Mouse (Mus musculus) forebrain, embryonic 14.5 days (tissue): ENCODE results near the gene Lypd3. TPM values are rescaled to one million over a fixed set of nuclear protein-coding genes. Genes with fewer than 3 reads are reported as not detected.

Experiments used
- ATAC-seq: fragments of 200-750 bp; cut with Nextera tagmentation; 2 replicates; pipeline ENCODE4 v1.8.0; 2017; ENCODE audit warnings: mild to moderate bottlenecking, moderate library complexity
- DNase-seq: peaks from one replicate; pipeline ENCODE4 v3.0.0-alpha.2; 2015; ENCODE audit warnings: low spot score
- H3K27ac ChIP-seq: fragments of 300-500 bp; sonication (generic); 2 replicates; pipeline ENCODE4 v1.5.1; 2014; ENCODE audit warnings: low read depth, mild to moderate bottlenecking, control low read depth, low read length, moderate library complexity
- H3K27me3 ChIP-seq: fragments of 300-500 bp; sonication (generic); replicated peaks from 2 replicates; pipeline ENCODE4 v1.6.1; 2014; ENCODE audit warnings: low read length, control low read depth, mixed read lengths; ENCODE audit not compliant: control insufficient read depth, insufficient read depth
- H3K36me3 ChIP-seq: fragments of 300-500 bp; sonication (generic); 2 replicates; pipeline ENCODE4 v1.6.1; 2014; ENCODE audit warnings: low read length, control low read depth; ENCODE audit not compliant: control insufficient read depth, insufficient read depth
- H3K4me1 ChIP-seq: fragments of 300-500 bp; sonication (generic); 2 replicates; pipeline ENCODE4 v1.6.1; 2014; ENCODE audit warnings: antibody characterized with exemption, low read length, control low read depth; ENCODE audit not compliant: control insufficient read depth, insufficient read depth
- H3K4me2 ChIP-seq: fragments of 300-500 bp; sonication (generic); 2 replicates; pipeline ENCODE4 v1.6.1; 2014; ENCODE audit warnings: mild to moderate bottlenecking, control low read depth, low read length
- H3K4me3 ChIP-seq: fragments of 300-500 bp; sonication (generic); 2 replicates; pipeline ENCODE4 v1.5.1; 2014; ENCODE audit warnings: low read depth, low read length, control low read depth
- H3K9ac ChIP-seq: fragments of 300-500 bp; sonication (generic); 2 replicates; pipeline ENCODE4 v1.6.1; 2014; ENCODE audit warnings: mild to moderate bottlenecking, low read length, control low read depth, moderate library complexity
- H3K9me3 ChIP-seq: fragments of 300-500 bp; sonication (generic); replicated peaks from 2 replicates; pipeline ENCODE4 v1.6.1; 2016; ENCODE audit warnings: low read length, control low read depth, mixed read lengths; ENCODE audit not compliant: control insufficient read depth
- WGBS: fragments of 180-500 bp; shearing (Covaris S2); extraction: QIAGEN DNeasy Blood & Tissue Kit; methylation state at CpG from one replicate; pipeline ENCODE4 v1.1.7; 2014; 5-methylcytosine and 5-hydroxymethylcytosine counted together
- polyA plus RNA-seq: library from polyadenylated mRNA; unstranded; fragments of >200 nt; fragmentation: Nextera tagmentation; extraction: Ambion mirVana; gene quantifications from 2 replicates; pipeline ENCODE4 v1.2.1, GENCODE M21; 2014

Gene Lypd3
- 0.20 and 0.21 TPM in 2 replicates for polyA plus RNA-seq

DNA sequence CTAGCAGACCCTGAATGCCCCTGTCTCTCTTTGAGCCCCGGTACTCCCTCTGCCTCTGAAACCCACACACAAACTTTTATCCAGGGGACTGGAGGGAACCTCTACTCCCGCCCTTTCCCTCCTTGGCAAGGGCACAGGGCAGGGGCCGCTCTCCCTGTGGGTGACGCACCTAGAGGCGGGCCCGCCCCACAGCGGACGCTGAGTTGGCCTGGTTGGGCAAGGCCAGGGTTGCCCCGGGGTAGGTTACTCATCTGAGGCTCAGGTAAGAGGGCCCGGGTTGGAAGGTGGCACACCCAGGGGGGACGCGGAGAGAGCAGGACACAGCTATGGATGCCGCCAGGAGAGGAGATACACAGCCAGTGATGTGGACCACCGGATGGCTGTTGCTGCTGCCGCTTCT, at the start of gene Lypd3:
Lypd3 (plus strand) TSS at position 287 of the 400 bp plus-strand sequence.
- peaks cover 43% of the 10 kb centered on the region for H3K27me3 ChIP-seq
- no peaks in the 10 kb centered on the region for H3K36me3 ChIP-seq
- H3K9me3 ChIP-seq = no peaks in the 10 kb centered on the region
- 13% methylated on average over 15 of the region's 15 CpGs for WGBS
- H3K27ac ChIP-seq = no peak within 1 kb of the TSS
- ATAC-seq (no peak), DNase-seq (no peak)
- peak within 1 kb of the TSS; percentile 70 for H3K4me2 ChIP-seq
- peak within 1 kb of the TSS; percentile 21; the same call in 1 of the 2 replicates for H3K9ac ChIP-seq
- peaks cover 8% of the 10 kb centered on the region for H3K4me1 ChIP-seq
- H3K4me3 ChIP-seq = peak within 1 kb of the TSS; percentile 16

DNA sequence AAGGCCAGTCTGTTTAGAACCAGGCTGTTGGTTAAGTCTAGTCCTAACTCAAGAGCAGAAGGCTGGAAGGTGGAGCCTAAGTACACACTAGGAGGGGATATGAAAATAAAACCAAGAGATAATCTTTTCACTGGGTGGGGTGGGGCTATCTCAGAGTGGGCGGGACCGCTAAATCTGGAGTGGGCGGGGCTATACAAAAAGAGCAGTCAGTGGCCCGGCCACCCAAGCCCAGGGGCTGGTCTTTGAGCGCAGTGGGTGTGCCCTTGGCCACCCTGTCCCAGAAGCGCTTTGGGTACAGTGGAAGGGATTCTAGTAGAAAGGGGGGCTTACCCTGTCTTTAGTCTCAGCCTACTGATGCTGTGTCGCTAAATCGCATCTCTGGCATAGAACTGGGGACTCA, 49.5 kb upstream of the Lypd3 start:
- DNase-seq = no peak

DNA sequence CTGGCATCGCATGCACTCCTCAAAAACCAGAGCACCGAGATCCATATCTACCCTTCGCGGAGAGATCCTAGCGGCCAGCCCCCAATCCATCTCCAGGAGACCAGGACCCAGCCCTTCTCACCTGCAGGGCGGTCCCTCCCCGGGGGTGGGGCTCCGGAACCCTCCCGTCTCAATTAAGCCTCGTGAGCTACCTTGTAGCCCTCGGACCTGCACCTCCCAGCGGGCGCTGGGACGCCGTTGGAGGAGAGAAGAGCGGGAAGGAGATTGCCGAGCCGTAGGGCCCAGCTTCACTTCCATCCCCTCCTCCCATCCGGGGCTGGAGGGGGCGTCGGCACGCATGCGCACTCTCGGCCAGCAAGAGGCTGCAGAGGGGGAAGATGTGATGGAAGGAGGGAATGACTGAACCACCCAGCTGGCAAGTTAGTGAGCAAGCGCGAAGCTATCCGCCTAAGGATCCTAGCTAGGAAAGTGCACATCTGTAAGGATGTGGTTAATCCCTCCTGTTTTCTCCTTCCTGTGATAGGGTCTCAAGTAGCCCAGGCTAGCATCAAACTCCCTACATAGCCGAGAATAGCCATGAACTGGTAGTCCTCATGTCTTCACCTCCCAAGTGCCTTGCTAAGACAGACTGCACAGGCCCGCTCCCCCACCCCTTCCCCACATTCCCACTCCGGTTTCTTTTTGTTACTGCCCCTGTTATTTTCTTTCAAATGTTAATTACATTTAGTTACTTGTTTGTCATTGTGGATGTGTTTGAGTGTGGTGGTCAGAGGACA, 48.8 kb upstream of the Lypd3 start, which contains the start of the genes Ethe1 and Zfp575:
Ethe1 (plus strand) TSS at position 214 of the 776 bp plus-strand sequence.
Zfp575 (minus strand) TSS at position 312 of the 776 bp plus-strand sequence.
- Histone ChIP-seq H3K4me3 (peak within 1 kb of the TSS; percentile 47), H3K9me3 (no peaks in the 10 kb centered on the region), H3K9ac (peak within 1 kb of the TSS; percentile 84), H3K4me1 (0 out of 2 replicates have a peak, but pooled peaks cover 5% of the 10 kb centered on the region), H3K27me3 (peaks cover 13% of the 10 kb centered on the region), H3K4me2 (peak within 1 kb of the TSS; percentile 75), H3K36me3 (no peaks in the 10 kb centered on the region), H3K27ac (peak within 1 kb of the TSS; percentile 29; the same call in 1 of the 2 replicates)
- WGBS = 6% methylated on average over 30 of the region's 30 CpGs
- ATAC-seq (peak; percentile 86), DNase-seq (peak; percentile 90)

More for the DNA sequence above, 49.5 kb upstream of the Lypd3 start:
- WGBS = 10% methylated on average over 8 of the region's 8 CpGs
- no peaks in the 10 kb centered on the region for H3K9me3 ChIP-seq
- peaks cover 13% of the 10 kb centered on the region for H3K27me3 ChIP-seq
- H3K4me2 ChIP-seq = peak overlapping the region; percentile 75
- no peak overlapping the region for H3K27ac ChIP-seq
- H3K4me1 ChIP-seq = 0 out of 2 replicates have a peak, but pooled peaks cover 5% of the 10 kb centered on the region
- no peaks in the 10 kb centered on the region for H3K36me3 ChIP-seq
- ATAC-seq = peak; percentile 44; the same call in 1 of the 2 replicates
- peak overlapping the region; percentile 84 for H3K9ac ChIP-seq
- peak overlapping the region; percentile 47 for H3K4me3 ChIP-seq

GRCm38 (mm10) chr7:24588336-24588735, 48.0 kb upstream of the Lypd3 start:
- ATAC-seq = no peak

DNA sequence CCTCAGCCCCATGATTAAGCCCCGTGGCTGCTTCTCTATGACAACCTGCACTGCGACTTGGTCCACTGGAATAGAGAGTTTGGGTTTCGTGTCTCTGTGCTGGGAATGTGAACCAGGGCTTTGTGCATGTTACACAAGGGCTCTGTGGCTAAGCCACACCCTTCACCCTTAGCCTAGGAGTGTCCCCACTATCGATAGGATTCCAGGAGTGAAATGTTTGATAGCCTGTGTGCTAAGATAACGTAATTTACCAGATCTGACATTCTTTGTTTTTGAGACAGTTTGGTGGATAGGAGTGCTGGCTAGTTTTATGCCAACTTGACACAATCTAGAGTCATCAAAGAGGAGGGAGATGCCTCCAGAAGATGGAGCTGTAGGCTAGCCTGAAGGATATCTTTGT, 44.6 kb upstream of the Lypd3 start:
- peaks cover under 1% of the 10 kb centered on the region; the same call in 1 of the 2 replicates for H3K27me3 ChIP-seq
- no peak overlapping the region for H3K4me2 ChIP-seq
- no peak for DNase-seq
- H3K27ac ChIP-seq = no peak overlapping the region
- no peaks in the 10 kb centered on the region for H3K9me3 ChIP-seq
- H3K36me3 ChIP-seq = no peaks in the 10 kb centered on the region
- no peak overlapping the region for H3K9ac ChIP-seq
- no peak overlapping the region for H3K4me3 ChIP-seq
- 74% methylated on average over 5 of the region's 5 CpGs for WGBS
- ATAC-seq = no peak
- peaks cover 12% of the 10 kb centered on the region; the same call in 1 of the 2 replicates for H3K4me1 ChIP-seq

More at GRCm38 (mm10) chr7:24588336-24588735, 48.0 kb upstream of the Lypd3 start:
- Histone ChIP-seq H3K4me2 (no peak overlapping the region), H3K36me3 (no peaks in the 10 kb centered on the region), H3K9me3 (no peaks in the 10 kb centered on the region), H3K9ac (no peak overlapping the region), H3K4me1 (peaks cover 7% of the 10 kb centered on the region; the same call in 1 of the 2 replicates), H3K4me3 (no peak overlapping the region), H3K27me3 (peaks cover 13% of the 10 kb centered on the region), H3K27ac (no peak overlapping the region)
- 91% methylated on average over 13 of the region's 13 CpGs for WGBS
- DNase-seq = no peak

DNA sequence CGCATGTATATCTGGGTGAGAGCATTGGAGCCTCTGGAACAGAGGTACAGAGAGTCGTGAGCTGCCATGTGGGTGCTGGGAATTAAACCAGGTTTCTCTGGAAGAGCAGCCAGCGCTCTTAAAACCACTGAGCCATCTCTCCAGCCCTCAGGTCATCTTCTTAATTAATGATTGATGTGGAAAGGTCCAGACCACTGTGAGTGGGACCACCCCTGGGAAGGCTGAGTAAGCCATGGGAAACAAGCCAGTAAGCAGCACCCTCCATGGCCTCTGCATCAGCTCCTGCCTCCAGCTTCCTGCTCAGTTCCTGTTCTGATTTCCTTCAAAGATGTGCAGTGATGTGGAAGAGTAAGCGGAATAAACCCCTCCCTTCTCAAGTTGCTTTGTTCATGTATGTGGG, 44.2 kb upstream of the Lypd3 start:
- no peak overlapping the region for H3K27ac ChIP-seq

GRCm38 (mm10) chr7:24592781-24593180, 43.6 kb upstream of the Lypd3 start:
- DNase-seq (no peak), ATAC-seq (no peak)
- Histone ChIP-seq H3K9me3 (no peaks in the 10 kb centered on the region), H3K4me3 (no peak overlapping the region), H3K4me1 (peaks cover 9% of the 10 kb centered on the region; the same call in 1 of the 2 replicates), H3K4me2 (no peak overlapping the region), H3K27ac (no peak overlapping the region), H3K9ac (no peak overlapping the region), H3K36me3 (no peaks in the 10 kb centered on the region), H3K27me3 (no peaks in the 10 kb centered on the region)
- 79% methylated on average over 6 of the region's 6 CpGs for WGBS

More for the DNA sequence above, 44.2 kb upstream of the Lypd3 start:
- Histone ChIP-seq H3K9me3 (no peaks in the 10 kb centered on the region), H3K4me1 (peaks cover 12% of the 10 kb centered on the region; the same call in 1 of the 2 replicates), H3K4me3 (no peak overlapping the region), H3K36me3 (no peaks in the 10 kb centered on the region), H3K9ac (no peak overlapping the region), H3K27me3 (no peaks in the 10 kb centered on the region), H3K4me2 (no peak overlapping the region)
- DNase-seq (no peak), ATAC-seq (no peak)
- 61% methylated on average over 4 of the region's 4 CpGs for WGBS

DNA sequence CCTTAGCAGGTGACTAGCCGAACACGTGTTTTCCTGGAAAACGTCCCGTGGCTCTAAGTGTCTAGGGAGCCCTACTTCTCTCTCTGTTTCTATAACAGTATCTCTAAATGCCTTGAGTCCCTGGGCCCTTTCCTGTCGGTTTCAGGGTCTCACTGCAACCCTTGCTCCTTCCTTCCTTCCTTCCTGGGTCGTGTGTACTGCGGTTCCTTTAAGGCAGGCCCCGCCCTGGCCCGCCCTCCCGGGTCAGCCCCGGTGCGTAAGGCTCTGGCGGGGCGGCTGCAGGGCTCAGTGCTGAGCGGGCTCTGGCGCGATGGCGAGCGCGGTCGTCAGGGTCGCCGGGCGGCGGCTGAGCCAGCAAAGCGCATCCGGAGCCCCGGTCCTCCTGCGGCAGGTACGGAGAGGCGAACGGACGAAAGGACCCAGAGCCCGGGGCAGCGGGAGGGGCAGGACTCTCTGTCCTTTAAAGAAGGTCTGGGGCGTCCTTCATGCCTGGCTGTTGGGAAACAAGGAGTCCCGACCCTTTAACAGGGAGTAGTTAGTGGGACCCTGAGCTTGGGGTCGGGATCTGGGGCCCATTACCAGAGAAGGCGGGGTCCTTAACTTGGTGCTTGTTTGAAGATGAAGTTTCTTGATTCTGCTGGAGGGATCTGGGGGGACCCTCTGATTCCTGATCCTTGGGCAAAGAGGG, 42.6 kb upstream of the Lypd3 start:
- H3K36me3 ChIP-seq = no peaks in the 10 kb centered on the region
- H3K27me3 ChIP-seq = no peaks in the 10 kb centered on the region
- no peaks in the 10 kb centered on the region for H3K9me3 ChIP-seq
- DNase-seq (peak; percentile 72), ATAC-seq (peak; percentile 93)
- WGBS = 2% methylated on average over 39 of the region's 39 CpGs
- H3K9ac ChIP-seq = peak overlapping the region; percentile 69
- H3K4me2 ChIP-seq = peak overlapping the region; percentile 64
- H3K4me3 ChIP-seq = peak overlapping the region; percentile 50
- no peak overlapping the region for H3K27ac ChIP-seq
- H3K4me1 ChIP-seq = peaks cover 7% of the 10 kb centered on the region; the same call in 1 of the 2 replicates
